Mouse (Mus musculus): ENCODE results near the gene Myh1.

The Myh1 gene

GRCm38 (mm10) chr11:67235639-67236358 lies 35.9 kb downstream of the Myh1 start:
- DNase-seq (ENCODE audit: low spot score) = peak; percentile 49

GRCm38 (mm10) chr11:67236799-67237198 lies 36.9 kb downstream of the Myh1 start:
- DNase-seq (ENCODE audit: low spot score) = no peak

GRCm38 (mm10) chr11:67237481-67238079 lies 37.7 kb downstream of the Myh1 start, which contains the start of gene Myh4:
Gene Myh4 (plus strand): TSS chr11:67238029.
- DNase-seq (ENCODE audit: low spot score) = no peak

- no peak for DNase-seq (ENCODE audit: low spot score)
Measured at GRCm38 (mm10) chr11:67241051-67241450, 41.2 kb downstream of the Myh1 start.

- DNase-seq (ENCODE audit: low spot score) = no peak
Measured at GRCm38 (mm10) chr11:67253691-67254090, 53.8 kb downstream of the Myh1 start.

GRCm38 (mm10) chr11:67257048-67257447 lies 57.2 kb downstream of the Myh1 start:
- no peak for DNase-seq (ENCODE audit: low spot score)

GRCm38 (mm10) chr11:67260956-67261355 lies 61.1 kb downstream of the Myh1 start:
- no peak for DNase-seq (ENCODE audit: low spot score)
